Mouse (Mus musculus) neural tube, embryonic 11.5 days (tissue): Measurements from ENCODE around the gene Mms19. TPM values are rescaled to one million over a fixed set of nuclear protein-coding genes. Genes with fewer than 3 reads are reported as not detected.

ENCODE experiments used
- ATAC-seq: fragments of 200-750 bp; cut with Nextera tagmentation; 2 replicates; pipeline ENCODE4 v1.8.0; 2017; ENCODE audit warnings: moderate number of reproducible peaks, mild to moderate bottlenecking, moderate TSS enrichment, moderate library complexity; ENCODE audit not compliant: insufficient read depth, low FRiP score, low TSS enrichment
- DNase-seq: peaks from one replicate; pipeline ENCODE4 v3.0.0-alpha.2; 2015; ENCODE audit warnings: low spot score
- H3K27ac ChIP-seq: fragments of 300-500 bp; sonication (generic); 2 replicates; pipeline ENCODE4 v1.5.1; 2014; ENCODE audit warnings: low read depth, mild to moderate bottlenecking, low read length
- H3K27me3 ChIP-seq: fragments of 300-500 bp; sonication (generic); 2 replicates; pipeline ENCODE4 v1.6.1; 2014; ENCODE audit warnings: mild to moderate bottlenecking, low read length, mixed read lengths; ENCODE audit not compliant: control insufficient read depth, insufficient read depth
- H3K36me3 ChIP-seq: fragments of 300-500 bp; sonication (generic); 2 replicates; pipeline ENCODE4 v1.6.1; 2014; ENCODE audit warnings: mild to moderate bottlenecking, low read length, moderate library complexity, mixed read lengths; ENCODE audit not compliant: control insufficient read depth, insufficient read depth
- H3K4me1 ChIP-seq: fragments of 300-500 bp; sonication (generic); 2 replicates; pipeline ENCODE4 v1.6.1; 2014; ENCODE audit warnings: low read length, mixed read lengths; ENCODE audit not compliant: control insufficient read depth, insufficient read depth
- H3K4me2 ChIP-seq: fragments of 300-500 bp; sonication (generic); 2 replicates; pipeline ENCODE4 v1.6.1; 2014; ENCODE audit warnings: low read depth, mild to moderate bottlenecking, moderate library complexity
- H3K4me3 ChIP-seq: fragments of 300-500 bp; sonication (generic); 2 replicates; pipeline ENCODE4 v1.5.1; 2014; ENCODE audit warnings: low read depth, low read length
- H3K9ac ChIP-seq: fragments of 300-500 bp; sonication (generic); 2 replicates; pipeline ENCODE4 v1.6.1; 2014; ENCODE audit warnings: mild to moderate bottlenecking, low read length
- H3K9me3 ChIP-seq: fragments of 300-500 bp; sonication (generic); 2 replicates; pipeline ENCODE4 v1.6.1; 2016; ENCODE audit warnings: low read length; ENCODE audit not compliant: control insufficient read depth
- WGBS: fragments of 180-500 bp; shearing (Covaris S2); extraction: QIAGEN DNeasy Blood & Tissue Kit; methylation state at CpG from one replicate; pipeline ENCODE4 v1.1.7; 2014; 5-methylcytosine and 5-hydroxymethylcytosine counted together
- polyA plus RNA-seq: library from polyadenylated mRNA; unstranded; fragments of >200 nt; fragmentation: Nextera tagmentation; extraction: Ambion mirVana; gene quantifications from 2 replicates; pipeline ENCODE4 v1.2.1, GENCODE M21; 2014

Mms19 gene
- polyA plus RNA-seq, 1 experiment from 2014 or later, result 35.1 TPM

DNA sequence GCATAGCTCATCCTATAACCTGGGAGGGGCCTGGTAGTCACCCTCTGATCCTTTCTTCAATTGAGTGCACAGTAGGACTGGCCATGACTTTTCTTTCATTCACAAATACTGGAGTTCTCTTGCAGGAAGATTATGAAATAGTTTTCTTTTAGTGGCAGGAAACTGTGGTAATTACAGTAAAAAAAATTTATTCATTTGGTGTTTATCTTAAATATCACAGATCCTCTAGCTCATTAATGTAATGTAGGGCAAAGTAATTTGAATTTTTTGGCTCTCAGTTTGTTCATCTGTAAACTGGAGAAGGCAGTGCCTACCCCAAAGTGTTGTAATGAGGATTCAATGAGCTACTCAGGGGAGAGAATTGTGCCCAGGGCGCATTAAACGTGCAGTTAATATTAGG is 12.0 kb upstream of the Mms19 start:
- Histone ChIP-seq H3K9me3 (no peaks in the 10 kb centered on the region), H3K36me3 (no peaks in the 10 kb centered on the region), H3K4me2 (no peak overlapping the region), H3K27ac (no peak overlapping the region), H3K4me3 (no peak overlapping the region), H3K4me1 (0 out of 2 replicates have a peak, but pooled peaks cover 3% of the 10 kb centered on the region), H3K27me3 (no peaks in the 10 kb centered on the region), H3K9ac (no peak overlapping the region)
- ATAC-seq (no peak), DNase-seq (no peak)
- 96% methylated on average over 2 of the region's 2 CpGs for WGBS

- 40% methylated on average over 6 of the region's 6 CpGs for WGBS
- no peak for DNase-seq
- Histone ChIP-seq H3K9ac (no peak overlapping the region), H3K4me1 (0 out of 2 replicates have a peak, but pooled peaks cover 3% of the 10 kb centered on the region), H3K9me3 (no peaks in the 10 kb centered on the region), H3K27me3 (no peaks in the 10 kb centered on the region), H3K27ac (no peak overlapping the region), H3K4me2 (no peak overlapping the region), H3K4me3 (no peak overlapping the region), H3K36me3 (no peaks in the 10 kb centered on the region)
- ATAC-seq, result no peak
Measured at GRCm38 (mm10) chr19:41991926-41992477, 11.0 kb upstream of the Mms19 start.

DNA sequence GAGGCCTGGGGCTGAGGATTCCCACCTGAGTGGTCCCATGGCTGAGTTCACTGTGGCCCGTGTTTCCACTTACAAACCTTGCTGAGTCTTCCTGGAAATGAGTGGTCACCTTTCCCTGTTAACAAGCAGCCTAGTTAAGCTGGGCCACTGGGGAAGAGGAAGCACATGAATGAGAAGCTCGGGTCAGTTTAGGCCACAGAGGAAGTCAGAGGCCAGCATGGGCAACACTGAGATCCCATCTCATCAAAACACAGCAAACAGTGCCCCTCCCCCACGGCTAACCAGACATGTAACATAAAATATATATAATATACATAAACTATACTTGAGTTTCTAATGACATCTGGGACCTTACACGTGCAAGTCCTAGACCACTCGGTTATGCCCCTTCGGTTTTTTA is 8.9 kb upstream of the Mms19 start:
- no peak overlapping the region for H3K27ac ChIP-seq
- 86% methylated on average over 6 of the region's 6 CpGs for WGBS
- DNase-seq (no peak), ATAC-seq (no peak)
- H3K9ac ChIP-seq, result no peak overlapping the region
- H3K27me3 ChIP-seq, result no peaks in the 10 kb centered on the region
- H3K4me1 ChIP-seq, result no peaks in the 10 kb centered on the region
- H3K4me3 ChIP-seq, result no peak overlapping the region
- no peaks in the 10 kb centered on the region for H3K36me3 ChIP-seq
- no peak overlapping the region for H3K4me2 ChIP-seq
- no peaks in the 10 kb centered on the region for H3K9me3 ChIP-seq

- ATAC-seq, result no peak
- Histone ChIP-seq H3K9ac (no peak overlapping the region), H3K4me2 (no peak overlapping the region), H3K27ac (no peak overlapping the region), H3K27me3 (0 out of 2 replicates have a peak, but pooled peaks cover 4% of the 10 kb centered on the region), H3K4me3 (no peak overlapping the region), H3K4me1 (peaks cover 5% of the 10 kb centered on the region; the same call in 1 of the 2 replicates), H3K36me3 (no peaks in the 10 kb centered on the region), H3K9me3 (no peaks in the 10 kb centered on the region)
- 85% methylated on average over 4 of the region's 4 CpGs for WGBS
- DNase-seq, result no peak
Measured at GRCm38 (mm10) chr19:41987206-41987605, 6.2 kb upstream of the Mms19 start.

- Histone ChIP-seq H3K4me1 (peaks cover 5% of the 10 kb centered on the region; the same call in 1 of the 2 replicates), H3K4me3 (no peak overlapping the region), H3K36me3 (no peaks in the 10 kb centered on the region), H3K4me2 (no peak overlapping the region), H3K27me3 (0 out of 2 replicates have a peak, but pooled peaks cover 4% of the 10 kb centered on the region), H3K9ac (no peak overlapping the region), H3K9me3 (no peaks in the 10 kb centered on the region), H3K27ac (no peak overlapping the region)
- ATAC-seq (no peak), DNase-seq (no peak)
- 92% methylated on average over 5 of the region's 5 CpGs for WGBS
Measured at GRCm38 (mm10) chr19:41985994-41986393, 5.0 kb upstream of the Mms19 start.

GRCm38 (mm10) chr19:41982791-41983150 is 1.8 kb upstream of the Mms19 start:
- WGBS, result 0% methylated on average over 4 of the region's 4 CpGs

DNA sequence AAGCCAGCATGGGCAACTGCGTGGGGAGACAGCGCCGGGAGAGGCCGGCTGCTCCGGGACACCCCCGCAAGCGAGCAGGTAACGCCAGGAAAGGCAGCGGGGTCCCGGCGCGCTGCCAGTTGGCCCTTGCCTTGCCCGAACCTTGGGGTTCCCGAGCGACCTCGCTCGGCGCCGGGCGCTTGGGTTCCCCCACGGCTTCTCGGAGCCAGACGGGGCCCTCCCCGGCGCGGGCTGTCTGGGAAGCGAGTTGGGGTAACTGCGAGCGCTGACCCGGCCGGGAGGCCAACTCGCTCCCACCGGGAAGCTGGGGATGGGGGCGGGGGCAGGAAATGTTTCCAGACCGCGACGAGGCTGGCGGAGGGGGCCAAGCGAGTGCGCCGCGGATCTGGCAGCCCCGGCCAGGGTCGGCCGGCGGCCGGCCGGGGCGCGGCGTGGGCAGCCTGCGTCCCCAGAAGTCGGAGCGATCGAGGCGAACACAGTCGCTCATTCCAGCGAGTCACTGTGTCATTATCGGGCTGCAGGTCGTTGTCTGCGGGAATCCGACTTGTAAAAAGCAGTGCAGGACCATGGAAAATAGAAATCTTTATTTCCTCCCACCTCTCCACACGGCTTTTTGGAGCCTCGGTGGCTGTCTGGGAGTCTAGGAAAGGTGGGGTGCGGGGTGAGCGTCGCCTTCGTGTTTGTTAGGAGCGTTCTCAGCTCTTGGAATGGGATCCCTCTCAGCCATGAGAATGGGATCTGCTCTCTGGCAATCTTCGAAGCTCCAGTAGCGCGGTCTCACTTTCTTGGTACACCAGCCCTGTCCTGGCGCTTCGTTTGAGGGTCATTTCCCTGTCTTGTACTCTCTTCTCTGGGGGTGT is 1.2 kb upstream of the Mms19 start:
- Histone ChIP-seq H3K27me3 (0 out of 2 replicates have a peak, but pooled peaks cover 4% of the 10 kb centered on the region), H3K36me3 (no peaks in the 10 kb centered on the region), H3K27ac (0 out of 2 replicates have a peak overlapping the region, but pooled peaks have one; percentile 46), H3K4me1 (peaks cover 5% of the 10 kb centered on the region), H3K9me3 (no peaks in the 10 kb centered on the region), H3K4me3 (peak overlapping the region; percentile 85), H3K9ac (peak overlapping the region; percentile 72), H3K4me2 (peak overlapping the region; percentile 100)
- ATAC-seq (no peak), DNase-seq (peak; percentile 48)
- under 1% methylated on average over 68 of the region's 74 CpGs for WGBS

More at GRCm38 (mm10) chr19:41982791-41983150, 1.8 kb upstream of the Mms19 start:
- no peak for ATAC-seq
- DNase-seq, result no peak
- Histone ChIP-seq H3K4me3 (peak overlapping the region; percentile 85), H3K36me3 (no peaks in the 10 kb centered on the region), H3K9ac (peak overlapping the region; percentile 72), H3K27ac (no peak overlapping the region), H3K9me3 (no peaks in the 10 kb centered on the region), H3K4me1 (peaks cover 5% of the 10 kb centered on the region), H3K4me2 (peak overlapping the region; percentile 100), H3K27me3 (0 out of 2 replicates have a peak, but pooled peaks cover 4% of the 10 kb centered on the region)

- 0 out of 2 replicates have a peak, but pooled peaks cover 4% of the 10 kb centered on the region for H3K27me3 ChIP-seq
- ATAC-seq (no peak; the same call in 1 of the 2 replicates), DNase-seq (no peak)
- peak within 1 kb of the TSS; percentile 72 for H3K9ac ChIP-seq
- H3K4me3 ChIP-seq, result peak within 1 kb of the TSS; percentile 85
- H3K27ac ChIP-seq, result peak within 1 kb of the TSS; percentile 64; the same call in 1 of the 2 replicates
- peaks cover 5% of the 10 kb centered on the region for H3K4me1 ChIP-seq
- no peaks in the 10 kb centered on the region for H3K9me3 ChIP-seq
- no peaks in the 10 kb centered on the region; the same call in 1 of the 2 replicates for H3K36me3 ChIP-seq
- H3K4me2 ChIP-seq, result peak within 1 kb of the TSS; percentile 100
- WGBS, result 0% methylated on average over 25 of the region's 33 CpGs
Measured at GRCm38 (mm10) chr19:41981595-41981927, 604 bp upstream of the Mms19 start, which contains the start of gene Ubtd1. Ubtd1 (plus strand) TSS chr19:41981763.
